Mouse (Mus musculus): ENCODE measurements around the gene Scp2.

Scp2 gene

GRCm38 (mm10) chr4:108018961-108019921 is 125.6 kb downstream of the Scp2 start:
- in situ Hi-C loops (cut with MboI, MseI) = loop anchor here in 1 of 2 experiments (5.0 kb wide), 1 partner anchor 1143 kb away; no protein-coding TSS in a partner anchor

GRCm38 (mm10) chr4:108018241-108018923 is 126.4 kb downstream of the Scp2 start:
- in situ Hi-C loops (cut with MboI, MseI) = loop anchor here in 1 of 2 experiments (5.0 kb wide), 1 partner anchor 1144 kb away; no protein-coding TSS in a partner anchor

GRCm38 (mm10) chr4:108017839-108018238 is 127.0 kb downstream of the Scp2 start:
- in situ Hi-C loops (cut with MboI, MseI) = loop anchor here in 1 of 2 experiments (5.0 kb wide), 1 partner anchor 1144 kb away; no protein-coding TSS in a partner anchor

- in situ Hi-C loops (cut with MboI, MseI) = loop anchor here in 1 of 2 experiments (5.0 kb wide), 1 partner anchor 1146 kb away; no protein-coding TSS in a partner anchor
Measured at GRCm38 (mm10) chr4:108016321-108016720, 128.5 kb downstream of the Scp2 start.

- in situ Hi-C loops (cut with MboI, MseI) = loop anchor here in 1 of 2 experiments (5.0 kb wide), 1 partner anchor 1147 kb away; no protein-coding TSS in a partner anchor
Measured at GRCm38 (mm10) chr4:108015067-108015765, 129.6 kb downstream of the Scp2 start.

GRCm38 (mm10) chr4:108014466-108014865 is 130.3 kb downstream of the Scp2 start:
- in situ Hi-C loops (cut with MboI, MseI) = no loop called here

- in situ Hi-C loops (cut with MboI, MseI) = no loop called here
Measured at GRCm38 (mm10) chr4:108008541-108008940, 136.3 kb downstream of the Scp2 start.

GRCm38 (mm10) chr4:108007532-108008103 is 137.2 kb downstream of the Scp2 start:
- in situ Hi-C loops (cut with MboI, MseI) = no loop called here

- in situ Hi-C loops (cut with MboI, MseI) = no loop called here
Measured at GRCm38 (mm10) chr4:108005328-108005727, 139.5 kb downstream of the Scp2 start.

- in situ Hi-C loops (cut with MboI, MseI) = no loop called here
Measured at GRCm38 (mm10) chr4:107999380-107999779, 145.4 kb downstream of the Scp2 start.

- in situ Hi-C loops (cut with MboI, MseI) = no loop called here
Measured at GRCm38 (mm10) chr4:107998641-107999332, 146.0 kb downstream of the Scp2 start.

- in situ Hi-C loops (cut with MboI, MseI) = no loop called here
Measured at GRCm38 (mm10) chr4:107996418-107996986, 148.3 kb downstream of the Scp2 start.

- in situ Hi-C loops (cut with MboI, MseI) = no loop called here
Measured at GRCm38 (mm10) chr4:107995727-107996126, 149.1 kb downstream of the Scp2 start.

- in situ Hi-C loops (cut with MboI, MseI) = no loop called here
Measured at GRCm38 (mm10) chr4:107995011-107995410, 149.8 kb downstream of the Scp2 start.
